Mouse (Mus musculus) heart, postnatal 0 days (tissue): Measurements from ENCODE around the gene Erlin1.

Experiments used
- CTCF ChIP-seq: IDR thresholded peaks from 2 replicates; pipeline ENCODE4 v1.5.1; 2016; ENCODE audit warnings: antibody characterized with exemption, control low read depth, low read depth
- EP300 ChIP-seq: IDR thresholded peaks from 2 replicates; pipeline ENCODE4 v1.6.1; 2016; ENCODE audit warnings: antibody characterized with exemption, low read depth

- TF ChIP-seq CTCF: no peak
- TF ChIP-seq EP300: no peak
Measured at GRCm38 (mm10) chr19:43990362-43990761, 79.2 kb downstream of the Erlin1 start.
